Mouse (Mus musculus) embryonic facial prominence, embryonic 12.5 days (tissue): ENCODE data around the gene Rabif. TPM values are rescaled to one million over a fixed set of nuclear protein-coding genes. Genes with fewer than 3 reads are reported as not detected.
A peak's percentile ranks its signal among the peaks of the same experiment; 100 is the strongest.

Experiments used
- ATAC-seq: fragments of 200-750 bp; cut with Nextera tagmentation; 2 replicates; pipeline ENCODE4 v1.8.0; 2017; ENCODE audit not compliant: insufficient number of reproducible peaks, insufficient read depth, low FRiP score, low TSS enrichment
- H3K27ac ChIP-seq: fragments of 300-500 bp; sonication (generic); 2 replicates; pipeline ENCODE4 v1.5.1; 2016; ENCODE audit warnings: mild to moderate bottlenecking
- H3K27me3 ChIP-seq: fragments of 300-500 bp; sonication (generic); 2 replicates; pipeline ENCODE4 v1.6.1; 2016; ENCODE audit warnings: mild to moderate bottlenecking, moderate library complexity
- H3K36me3 ChIP-seq: fragments of 300-500 bp; sonication (generic); 2 replicates; pipeline ENCODE4 v1.6.1; 2016; ENCODE audit warnings: mild to moderate bottlenecking
- H3K4me1 ChIP-seq: fragments of 300-500 bp; sonication (generic); 2 replicates; pipeline ENCODE4 v1.6.1; 2016
- H3K4me2 ChIP-seq: fragments of 300-500 bp; sonication (generic); replicated peaks from 2 replicates; pipeline ENCODE4 v1.6.1; 2016; ENCODE audit warnings: mild to moderate bottlenecking, moderate library complexity
- H3K4me3 ChIP-seq: fragments of 300-500 bp; sonication (generic); 2 replicates; pipeline ENCODE4 v1.5.1; 2016; ENCODE audit warnings: mild to moderate bottlenecking
- H3K9ac ChIP-seq: fragments of 300-500 bp; sonication (generic); 2 replicates; pipeline ENCODE4 v1.6.1; 2016; ENCODE audit warnings: mild to moderate bottlenecking, moderate library complexity
- H3K9me3 ChIP-seq: fragments of 300-500 bp; sonication (generic); 2 replicates; pipeline ENCODE4 v1.6.1; 2016; ENCODE audit warnings: mild to moderate bottlenecking, moderate library complexity
- WGBS: fragments of 180-500 bp; shearing (Covaris S2); methylation state at CpG from one replicate; pipeline ENCODE4 v1.1.7; 2016; 5-methylcytosine and 5-hydroxymethylcytosine counted together
- polyA plus RNA-seq: library from polyadenylated mRNA; unstranded; fragments of >200 nt; fragmentation: Nextera tagmentation; extraction: Ambion mirVana; gene quantifications from 2 replicates; pipeline ENCODE4 v1.2.1, GENCODE M21; 2016

Rabif gene
- polyA plus RNA-seq, 1 experiment from 2014 or later = 38.4 TPM

GRCm38 (mm10) chr1:134556671-134557218, 62.3 kb downstream of the Rabif start:
- Histone ChIP-seq H3K36me3 (no peaks in the 10 kb centered on the region), H3K27me3 (no peaks in the 10 kb centered on the region), H3K4me1 (peaks cover 10% of the 10 kb centered on the region), H3K4me3 (peak overlapping the region; percentile 62), H3K27ac (peak overlapping the region; percentile 93), H3K4me2 (peak overlapping the region; percentile 88), H3K9ac (peak overlapping the region; percentile 77), H3K9me3 (no peaks in the 10 kb centered on the region)
- WGBS = under 1% methylated on average over 35 of the region's 35 CpGs
- ATAC-seq = peak; percentile 96

Other genes with a start within 250 kb of the Rabif start
- gene Myog, start 204.7 kb upstream of the Rabif start, polyA plus RNA-seq = 62.9 and 76.2 TPM in 2 replicates
- 7.0 TPM in 2 replicates for gene Ppfia4, start 161.7 kb upstream of the Rabif start, polyA plus RNA-seq
- 102 and 105 TPM in 2 replicates for gene Tmem183a, start 132.7 kb upstream of the Rabif start, polyA plus RNA-seq
- gene 4933406M09Rik, start 108.7 kb upstream of the Rabif start, polyA plus RNA-seq = not detected in 2 replicates
- 38.0 and 39.5 TPM in 2 replicates for gene Cyb5r1, start 89.1 kb upstream of the Rabif start, polyA plus RNA-seq
- 76.0 and 78.1 TPM in 2 replicates for gene Adipor1, start 79.3 kb upstream of the Rabif start, polyA plus RNA-seq
- 33.5 and 34.9 TPM in 2 replicates for gene Klhl12, start 39.1 kb upstream of the Rabif start, polyA plus RNA-seq
- 0.12 TPM in 1 of 2 replicates, not detected in the other for gene Mgat4e, start 55.0 kb downstream of the Rabif start, polyA plus RNA-seq
- 99.5 and 100 TPM in 2 replicates for gene Kdm5b, start 65.5 kb downstream of the Rabif start, polyA plus RNA-seq
- gene Syt2, start 152.0 kb downstream of the Rabif start, polyA plus RNA-seq = 2.1 and 2.4 TPM in 2 replicates